Mouse (Mus musculus): ENCODE measurements around the gene Mrps16. TPM values are rescaled to one million over a fixed set of nuclear protein-coding genes. Genes with fewer than 3 reads are reported as not detected.

Mrps16 gene
- total and polyA plus RNA-seq, 3 experiments: 112 to 132 TPM; not detected in 1

DNA sequence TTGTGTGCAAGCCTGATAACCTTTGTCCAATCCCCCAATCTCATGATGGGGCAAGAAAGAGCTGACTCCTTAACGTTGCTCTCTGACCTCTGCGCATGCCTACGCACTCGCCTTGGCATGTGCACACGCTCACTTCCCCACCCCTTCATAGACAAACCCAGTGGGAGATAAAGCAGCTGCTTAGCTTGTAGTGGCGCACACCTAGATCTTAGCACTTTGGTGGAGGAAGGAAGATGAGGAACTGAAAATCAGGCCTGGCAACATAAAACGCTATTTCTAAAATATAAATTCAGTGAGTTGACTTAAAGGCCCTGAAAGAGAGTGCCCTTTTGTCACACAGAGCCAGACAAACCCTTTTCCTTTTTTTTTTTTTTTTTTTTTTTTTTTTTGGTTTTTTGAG is 22.6 kb downstream of the Mrps16 start:
- peaks cover 5% of the 10 kb centered on the region in 2 experiments; a peak in 3 of 4 replicates for H3K4me1 ChIP-seq (ENCODE audit: control insufficient read depth in 1 of 2, insufficient read depth in 2 of 2, low read length in 2 of 2)
- H3K27ac ChIP-seq (ENCODE audit: control insufficient read depth, low read depth, low read length): peak overlapping the region; percentile 46; the same call in 1 of the 2 replicates
- H3K9me3 ChIP-seq (replicated peaks; ENCODE audit: insufficient read depth, low read length): no peaks in the 10 kb centered on the region
- no peaks in the 10 kb centered on the region for H3K79me2 ChIP-seq (ENCODE audit: control insufficient read depth, insufficient read depth, low read length, poor library complexity)
- DNase-seq (ENCODE audit: low read depth, low spot score): peak; percentile 88
- no peaks in the 10 kb centered on the region for H3K27me3 ChIP-seq (ENCODE audit: control insufficient read depth in 1 of 2, insufficient read depth in 2 of 2, low read length in 2 of 2)
- H3K9ac ChIP-seq (ENCODE audit: control insufficient read depth, low read depth, low read length, poor library complexity, severe bottlenecking): no peak overlapping the region
- no peak overlapping the region for H3K4me3 ChIP-seq (ENCODE audit: control insufficient read depth in 1 of 2, insufficient read depth in 1 of 2, low read depth in 2 of 2, low read length in 2 of 2)
- H3K36me3 ChIP-seq (ENCODE audit: control insufficient read depth in 1 of 2, insufficient read depth in 2 of 2, low read length in 2 of 2): peaks cover 0 to 15% of the 10 kb centered on the region in 2 experiments; a peak in 2 of 4 replicates
- TF ChIP-seq NRF1 (IDR thresholded peaks at IDR 0.05; ENCODE audit: insufficient read depth, low read depth, low read length, poor library complexity, severe bottlenecking): peak; percentile 97
- no peak for TF ChIP-seq ZMIZ1 (IDR thresholded peaks at IDR 0.05; ENCODE audit: low read depth, low read length)
- TF ChIP-seq ELF1 (IDR thresholded peaks at IDR 0.05; ENCODE audit: low read depth, low read length): no peak
- no peak for TF ChIP-seq TAL1 (IDR thresholded peaks at IDR 0.05; ENCODE audit: low read length)
- TF ChIP-seq CHD2 (IDR thresholded peaks at IDR 0.05; ENCODE audit: low read length): no peak
- no peak for TF ChIP-seq HCFC1 (IDR thresholded peaks at IDR 0.05; ENCODE audit: low read depth, low read length)
- TF ChIP-seq CTCF (IDR thresholded peaks at IDR 0.05 in 2 of 3, conservative IDR thresholded peaks at IDR 0.05 in 1 of 3; ENCODE audit: control insufficient read depth in 1 of 3, insufficient read depth in 1 of 3, low read depth in 2 of 3, low read length in 3 of 3, poor library complexity in 1 of 3, severe bottlenecking in 1 of 3): no peak
- no peak for TF ChIP-seq POLR2AphosphoS5 (IDR thresholded peaks at IDR 0.05; ENCODE audit: borderline replicate concordance, low read depth, low read length)
- TF ChIP-seq MYC (IDR thresholded peaks at IDR 0.05; ENCODE audit: low read depth, low read length): peak; percentile 90
- TF ChIP-seq ZKSCAN1 (IDR thresholded peaks at IDR 0.05; ENCODE audit: low read depth, low read length): no peak
- TF ChIP-seq MAZ (IDR thresholded peaks at IDR 0.05; ENCODE audit: low read depth, low read length): no peak
- no peak for TF ChIP-seq E2F4 (IDR thresholded peaks at IDR 0.05; ENCODE audit: borderline replicate concordance, low read depth, low read length)
- no peak for TF ChIP-seq UBTF (IDR thresholded peaks at IDR 0.05; ENCODE audit: borderline replicate concordance, insufficient read depth, low read depth, low read length)
- TF ChIP-seq GATA1 (IDR thresholded peaks at IDR 0.05; ENCODE audit: low read depth, low read length): peak; percentile 59
- TF ChIP-seq MEF2A (IDR thresholded peaks at IDR 0.05; ENCODE audit: extremely low read depth, insufficient replicate concordance, low read depth, low read length, poor library complexity, severe bottlenecking): no peak
- no peak for TF ChIP-seq JUND (IDR thresholded peaks at IDR 0.05; ENCODE audit: low read depth, low read length)
- 0 out of 2 replicates have a peak, but pooled peaks have one; percentile 34 for TF ChIP-seq NELFE (IDR thresholded peaks at IDR 0.05; ENCODE audit: low read depth, low read length)
- no peak for TF ChIP-seq ZC3H11A (IDR thresholded peaks at IDR 0.05; ENCODE audit: low read depth, low read length)
- peak; percentile 85; the same call in 1 of the 2 replicates for TF ChIP-seq MAX (IDR thresholded peaks at IDR 0.05; ENCODE audit: low read length)
- peak; percentile 90 for TF ChIP-seq MXI1 (IDR thresholded peaks at IDR 0.05; ENCODE audit: low read depth, low read length)
- TF ChIP-seq SMC3 (IDR thresholded peaks at IDR 0.05; ENCODE audit: low read depth, low read length): no peak
- TF ChIP-seq MAFK (IDR thresholded peaks at IDR 0.05; ENCODE audit: borderline replicate concordance, low read depth, low read length): no peak
- no peak for TF ChIP-seq POLR2AphosphoS2 (IDR thresholded peaks at IDR 0.05; ENCODE audit: low read length)
- TF ChIP-seq BHLHE40 (IDR thresholded peaks at IDR 0.05; ENCODE audit: borderline replicate concordance, low read depth, low read length): peak; percentile 84; the same call in 1 of the 2 replicates
- no peak for TF ChIP-seq RAD21 (IDR thresholded peaks at IDR 0.05; ENCODE audit: low read depth, low read length)
- no peak for TF ChIP-seq TCF12 (IDR thresholded peaks at IDR 0.05; ENCODE audit: low read depth, low read length)
- 0 out of 4 replicates have a peak, but pooled peaks of 1 of the 2 experiments have one; percentile 9 for TF ChIP-seq EP300 (IDR thresholded peaks at IDR 0.05; ENCODE audit: low read depth in 1 of 2, low read length in 2 of 2)
- TF ChIP-seq SIN3A (IDR thresholded peaks at IDR 0.05; ENCODE audit: low read length): peak; percentile 73
- no peak for TF ChIP-seq KAT2A (conservative IDR thresholded peaks at IDR 0.05; ENCODE audit: low read depth, low read length)
- no peak for TF ChIP-seq GABPA (IDR thresholded peaks at IDR 0.05; ENCODE audit: low read depth, low read length)
- TF ChIP-seq ETS1 (IDR thresholded peaks at IDR 0.05; ENCODE audit: low read depth, low read length): peak; percentile 60
- peak; percentile 35; the same call in 1 of the 2 replicates for TF ChIP-seq USF1 (IDR thresholded peaks at IDR 0.05; ENCODE audit: low read depth, low read length)
- TF ChIP-seq TBP (IDR thresholded peaks at IDR 0.05; ENCODE audit: low read depth, low read length): peak; percentile 61
- no peak for TF ChIP-seq RCOR1 (IDR thresholded peaks at IDR 0.05; ENCODE audit: low read depth, low read length)
- TF ChIP-seq POLR2A (IDR thresholded peaks at IDR 0.05; ENCODE audit: control insufficient read depth in 1 of 2, insufficient read depth in 1 of 2, low read depth in 1 of 2, low read length in 2 of 2, poor library complexity in 1 of 2): peak in 1 of 2 experiments; percentile 38; a peak in 2 of 4 replicates
- peak; percentile 66; the same call in 1 of the 2 replicates for TF ChIP-seq ZNF384 (IDR thresholded peaks at IDR 0.05; ENCODE audit: low read depth, low read length)
- TF ChIP-seq MYB (IDR thresholded peaks at IDR 0.05; ENCODE audit: low read depth, low read length): no peak
- no peak for TF ChIP-seq CHD1 (IDR thresholded peaks at IDR 0.05; ENCODE audit: low read depth, low read length)

Data from MEL (cell line).